Mouse (Mus musculus) MEL-GATA-1-ER (cell line): ENCODE data around the gene Camk1.
A peak's percentile ranks its signal among the peaks of the same experiment; 100 is the strongest.
"Not testable (repeated sequence)": the region's sequence is repeated elsewhere in the genome, so short reads cannot be mapped to it uniquely, and the experiment has no call there.

Experiments used
- DNase-seq: peaks from one replicate; pipeline ENCODE4 v3.0.0-alpha.2; 2012; ENCODE audit warnings: low read depth; ENCODE audit errors: extremely low read depth

Gene Camk1

GRCm38 (mm10) chr6:113361476-113361875, 17.7 kb upstream of the Camk1 start:
- no peak for DNase-seq

- no peak for DNase-seq
Measured at GRCm38 (mm10) chr6:113353696-113354095, 9.9 kb upstream of the Camk1 start.

- no peak for DNase-seq
Measured at GRCm38 (mm10) chr6:113352820-113353219, 9.0 kb upstream of the Camk1 start.

- peak; percentile 32 for DNase-seq
Measured at GRCm38 (mm10) chr6:113351653-113352052, 7.9 kb upstream of the Camk1 start.

- DNase-seq = no peak
Measured at GRCm38 (mm10) chr6:113351161-113351560, 7.4 kb upstream of the Camk1 start.

- DNase-seq = no peak
Measured at GRCm38 (mm10) chr6:113350538-113350937, 6.8 kb upstream of the Camk1 start.

GRCm38 (mm10) chr6:113346897-113347296, 3.1 kb upstream of the Camk1 start:
- DNase-seq = no peak

GRCm38 (mm10) chr6:113344321-113344720, 537 bp upstream of the Camk1 start:
- DNase-seq = no peak

GRCm38 (mm10) chr6:113342297-113342696, 1.5 kb downstream of the Camk1 start:
- DNase-seq = no peak

- no peak for DNase-seq
Measured at GRCm38 (mm10) chr6:113341574-113341973, 2.2 kb downstream of the Camk1 start.

GRCm38 (mm10) chr6:113336852-113337620, 6.7 kb downstream of the Camk1 start:
- no peak for DNase-seq

GRCm38 (mm10) chr6:113334216-113334615, 9.6 kb downstream of the Camk1 start:
- DNase-seq = no peak

GRCm38 (mm10) chr6:113333137-113333950, 10.4 kb downstream of the Camk1 start:
- no peak for DNase-seq

- not testable (repeated sequence) for DNase-seq
Measured at GRCm38 (mm10) chr6:113332734-113333133, 11.1 kb downstream of the Camk1 start.

- no peak for DNase-seq
Measured at GRCm38 (mm10) chr6:113331721-113332120, 12.1 kb downstream of the Camk1 start.

GRCm38 (mm10) chr6:113330547-113330946, 13.2 kb downstream of the Camk1 start:
- DNase-seq = peak; percentile 80

- DNase-seq = no peak
Measured at GRCm38 (mm10) chr6:113329396-113329795, 14.4 kb downstream of the Camk1 start.

- DNase-seq = peak; percentile 99
Measured at GRCm38 (mm10) chr6:113326533-113327315, 17.1 kb downstream of the Camk1 start, which contains the start of gene Ogg1. Ogg1 (plus strand) TSS chr6:113326972.

GRCm38 (mm10) chr6:113315972-113316371, 27.8 kb downstream of the Camk1 start:
- no peak for DNase-seq

GRCm38 (mm10) chr6:113308141-113308540, 35.6 kb downstream of the Camk1 start:
- no peak for DNase-seq

GRCm38 (mm10) chr6:113307481-113308121, 36.2 kb downstream of the Camk1 start:
- DNase-seq = peak; percentile 59
